Mouse (Mus musculus): ENCODE data around the gene Podxl2. TPM values are rescaled to one million over a fixed set of nuclear protein-coding genes. Genes with fewer than 3 reads are reported as not detected.

Podxl2 gene
- polyA plus RNA-seq, 1 experiment from 2014 or later: 182 TPM

GRCm38 (mm10) chr6:88857249-88857648 lies 17.6 kb downstream of the Podxl2 start:
- Histone ChIP-seq H3K4me3 (no peak overlapping the region), H3K36me3 (peaks cover 64% of the 10 kb centered on the region), H3K4me1 (replicated peaks) (0 out of 2 replicates have a peak, but pooled peaks cover 3% of the 10 kb centered on the region), H3K27ac (no peak overlapping the region), H3K9me3 (peaks cover 7% of the 10 kb centered on the region), H3K27me3 (ENCODE audit: insufficient read depth, poor library complexity, severe bottlenecking) (no peaks in the 10 kb centered on the region)
- WGBS: 50% methylated on average over 9 of the region's 9 CpGs
- DNase-seq (ENCODE audit: low spot score): no peak

GRCm38 (mm10) chr6:88855636-88856035 lies 19.2 kb downstream of the Podxl2 start:
- Histone ChIP-seq H3K9me3 (no peaks in the 10 kb centered on the region), H3K36me3 (peaks cover 63% of the 10 kb centered on the region), H3K4me1 (replicated peaks) (0 out of 2 replicates have a peak, but pooled peaks cover 3% of the 10 kb centered on the region), H3K27me3 (ENCODE audit: insufficient read depth, poor library complexity, severe bottlenecking) (no peaks in the 10 kb centered on the region), H3K27ac (no peak overlapping the region), H3K4me3 (no peak overlapping the region)
- DNase-seq (ENCODE audit: low spot score): peak; percentile 39
- 19% methylated on average over 5 of the region's 5 CpGs for WGBS

- WGBS: 83% methylated on average over 5 of the region's 5 CpGs
- Histone ChIP-seq H3K27me3 (ENCODE audit: insufficient read depth, poor library complexity, severe bottlenecking) (no peaks in the 10 kb centered on the region), H3K36me3 (peaks cover 56% of the 10 kb centered on the region), H3K4me3 (no peak overlapping the region), H3K4me1 (replicated peaks) (0 out of 2 replicates have a peak, but pooled peaks cover 3% of the 10 kb centered on the region), H3K9me3 (no peaks in the 10 kb centered on the region), H3K27ac (0 out of 2 replicates have a peak overlapping the region, but pooled peaks have one; percentile 13)
- DNase-seq (ENCODE audit: low spot score): no peak
These were observed 20.3 kb downstream of the Podxl2 start for GRCm38 (mm10) chr6:88854509-88854908.

GRCm38 (mm10) chr6:88850034-88850433 lies 24.8 kb downstream of the Podxl2 start:
- H3K36me3 ChIP-seq: peaks cover 68% of the 10 kb centered on the region
- no peak overlapping the region for H3K4me3 ChIP-seq
- H3K4me1 ChIP-seq (replicated peaks): no peaks in the 10 kb centered on the region
- WGBS: 90% methylated on average over 7 of the region's 7 CpGs
- no peak for DNase-seq (ENCODE audit: low spot score)
- no peaks in the 10 kb centered on the region for H3K9me3 ChIP-seq
- H3K27ac ChIP-seq: no peak overlapping the region
- H3K27me3 ChIP-seq (ENCODE audit: insufficient read depth, poor library complexity, severe bottlenecking): no peaks in the 10 kb centered on the region

- Histone ChIP-seq H3K27me3 (ENCODE audit: insufficient read depth, poor library complexity, severe bottlenecking) (no peaks in the 10 kb centered on the region), H3K36me3 (peaks cover 65% of the 10 kb centered on the region), H3K4me1 (replicated peaks) (no peaks in the 10 kb centered on the region), H3K4me3 (no peak overlapping the region), H3K27ac (no peak overlapping the region), H3K9me3 (no peaks in the 10 kb centered on the region)
- 54% methylated on average over 4 of the region's 4 CpGs for WGBS
- no peak for DNase-seq (ENCODE audit: low spot score)
These were observed 25.6 kb downstream of the Podxl2 start for GRCm38 (mm10) chr6:88849270-88849669.

GRCm38 (mm10) chr6:88847571-88847970 lies 27.3 kb downstream of the Podxl2 start:
- Histone ChIP-seq H3K4me3 (no peak overlapping the region), H3K36me3 (peaks cover 59% of the 10 kb centered on the region), H3K27me3 (ENCODE audit: insufficient read depth, poor library complexity, severe bottlenecking) (no peaks in the 10 kb centered on the region; the same call in 1 of the 2 replicates), H3K4me1 (replicated peaks) (peaks cover 13% of the 10 kb centered on the region), H3K27ac (no peak overlapping the region), H3K9me3 (no peaks in the 10 kb centered on the region)
- DNase-seq (ENCODE audit: low spot score): no peak
- WGBS: 80% methylated on average over 2 of the region's 2 CpGs

GRCm38 (mm10) chr6:88844901-88845565 lies 29.8 kb downstream of the Podxl2 start:
- Histone ChIP-seq H3K27me3 (ENCODE audit: insufficient read depth, poor library complexity, severe bottlenecking) (no peaks in the 10 kb centered on the region; the same call in 1 of the 2 replicates), H3K27ac (no peak overlapping the region), H3K4me1 (replicated peaks) (peaks cover 32% of the 10 kb centered on the region), H3K4me3 (no peak overlapping the region), H3K36me3 (peaks cover 40% of the 10 kb centered on the region), H3K9me3 (no peaks in the 10 kb centered on the region)
- WGBS: 90% methylated on average over 7 of the region's 7 CpGs
- no peak for DNase-seq (ENCODE audit: low spot score)

- WGBS: 75% methylated on average over 9 of the region's 9 CpGs
- H3K36me3 ChIP-seq: peaks cover 38% of the 10 kb centered on the region
- H3K4me1 ChIP-seq (replicated peaks): peaks cover 32% of the 10 kb centered on the region
- no peak for DNase-seq (ENCODE audit: low spot score)
- 0 out of 2 replicates have a peak overlapping the region, but pooled peaks have one; percentile 91 for H3K27ac ChIP-seq
- H3K9me3 ChIP-seq: no peaks in the 10 kb centered on the region
- H3K27me3 ChIP-seq (ENCODE audit: insufficient read depth, poor library complexity, severe bottlenecking): no peaks in the 10 kb centered on the region; the same call in 1 of the 2 replicates
- H3K4me3 ChIP-seq: no peak overlapping the region
These were observed 30.8 kb downstream of the Podxl2 start for GRCm38 (mm10) chr6:88843781-88844725.

GRCm38 (mm10) chr6:88843241-88843640 lies 31.6 kb downstream of the Podxl2 start:
- Histone ChIP-seq H3K4me1 (replicated peaks) (peaks cover 32% of the 10 kb centered on the region), H3K36me3 (peaks cover 40% of the 10 kb centered on the region), H3K27ac (peak overlapping the region; percentile 91), H3K27me3 (ENCODE audit: insufficient read depth, poor library complexity, severe bottlenecking) (no peaks in the 10 kb centered on the region; the same call in 1 of the 2 replicates), H3K4me3 (peak overlapping the region; percentile 70), H3K9me3 (no peaks in the 10 kb centered on the region)
- no peak for DNase-seq (ENCODE audit: low spot score)
- 74% methylated on average over 7 of the region's 7 CpGs for WGBS

GRCm38 (mm10) chr6:88842731-88843151 lies 32.1 kb downstream of the Podxl2 start:
- WGBS: under 1% methylated on average over 32 of the region's 32 CpGs
- H3K27ac ChIP-seq: peak overlapping the region; percentile 91
- H3K9me3 ChIP-seq: no peaks in the 10 kb centered on the region
- H3K4me3 ChIP-seq: peak overlapping the region; percentile 70
- no peaks in the 10 kb centered on the region; the same call in 1 of the 2 replicates for H3K27me3 ChIP-seq (ENCODE audit: insufficient read depth, poor library complexity, severe bottlenecking)
- DNase-seq (ENCODE audit: low spot score): no peak
- peaks cover 32% of the 10 kb centered on the region for H3K4me1 ChIP-seq (replicated peaks)
- peaks cover 45% of the 10 kb centered on the region for H3K36me3 ChIP-seq

GRCm38 (mm10) chr6:88841781-88842689 lies 32.8 kb downstream of the Podxl2 start, which contains the start of gene Abtb1:
Gene Abtb1, minus strand, starts transcription at chr6:88841984.
- Histone ChIP-seq H3K36me3 (peaks cover 49% of the 10 kb centered on the region), H3K27me3 (ENCODE audit: insufficient read depth, poor library complexity, severe bottlenecking) (no peaks in the 10 kb centered on the region; the same call in 1 of the 2 replicates), H3K27ac (peak within 1 kb of the TSS; percentile 91), H3K4me3 (peak within 1 kb of the TSS; percentile 70), H3K4me1 (replicated peaks) (peaks cover 32% of the 10 kb centered on the region), H3K9me3 (no peaks in the 10 kb centered on the region)
- DNase-seq (ENCODE audit: low spot score): peak; percentile 99
- under 1% methylated on average over 72 of the region's 72 CpGs for WGBS

GRCm38 (mm10) chr6:88841514-88841780 lies 33.4 kb downstream of the Podxl2 start:
- no peaks in the 10 kb centered on the region for H3K9me3 ChIP-seq
- H3K27me3 ChIP-seq (ENCODE audit: insufficient read depth, poor library complexity, severe bottlenecking): no peaks in the 10 kb centered on the region; the same call in 1 of the 2 replicates
- peak overlapping the region; percentile 70 for H3K4me3 ChIP-seq
- peaks cover 51% of the 10 kb centered on the region for H3K36me3 ChIP-seq
- peak overlapping the region; percentile 91 for H3K27ac ChIP-seq
- WGBS: under 1% methylated on average over 22 of the region's 22 CpGs
- DNase-seq (ENCODE audit: low spot score): no peak
- peaks cover 32% of the 10 kb centered on the region for H3K4me1 ChIP-seq (replicated peaks)

All from hindbrain, embryonic 10.5 days (tissue).